Mouse (Mus musculus) intestine, postnatal 0 days (tissue): ENCODE measurements at regions not wholly inside any gene's neighbourhood (a gene's known extent, or its start where the extent isn't known, plus 50 kb on each side); places are given as distances from the start of the nearest gene placed in this dataset.

Experiments
- ATAC-seq: fragments of 200-750 bp; cut with Nextera tagmentation; 2 replicates; pipeline ENCODE4 v1.8.0; 2017; ENCODE audit warnings: mild to moderate bottlenecking, moderate TSS enrichment, moderate library complexity
- H3K27ac ChIP-seq: fragments of 300-500 bp; sonication (generic); 2 replicates; pipeline ENCODE4 v1.5.1; 2014; ENCODE audit warnings: mild to moderate bottlenecking, low read depth, low read length, moderate library complexity
- H3K27me3 ChIP-seq: fragments of 300-500 bp; sonication (generic); replicated peaks from 2 replicates; pipeline ENCODE4 v1.6.1; 2014; ENCODE audit warnings: low read length, mixed read lengths; ENCODE audit not compliant: control insufficient read depth, insufficient read depth
- H3K36me3 ChIP-seq: fragments of 300-500 bp; sonication (generic); 2 replicates; pipeline ENCODE4 v1.6.1; 2014; ENCODE audit warnings: mild to moderate bottlenecking, moderate library complexity; ENCODE audit not compliant: control insufficient read depth, insufficient read depth
- H3K4me1 ChIP-seq: fragments of 300-500 bp; sonication (generic); replicated peaks from 2 replicates; pipeline ENCODE4 v1.6.1; 2014; ENCODE audit warnings: antibody characterized with exemption, low read length, mixed read lengths; ENCODE audit not compliant: control insufficient read depth, insufficient read depth
- H3K4me2 ChIP-seq: fragments of 300-500 bp; sonication (generic); replicated peaks from 2 replicates; pipeline ENCODE4 v1.6.1; 2014; ENCODE audit warnings: low read depth, mild to moderate bottlenecking, moderate library complexity
- H3K4me3 ChIP-seq: fragments of 300-500 bp; sonication (generic); 2 replicates; pipeline ENCODE4 v1.5.1; 2014; ENCODE audit warnings: low read depth, low read length
- H3K9ac ChIP-seq: fragments of 300-500 bp; sonication (generic); 2 replicates; pipeline ENCODE4 v1.6.1; 2014; ENCODE audit warnings: mild to moderate bottlenecking, low read depth, low read length
- H3K9me3 ChIP-seq: fragments of 300-500 bp; sonication (generic); 2 replicates; pipeline ENCODE4 v1.6.1; 2016; ENCODE audit warnings: mixed run types; ENCODE audit not compliant: control insufficient read depth
- CTCF ChIP-seq: sonication (generic); IDR thresholded peaks from 2 replicates; pipeline ENCODE4 v1.5.1; 2016; ENCODE audit warnings: low read depth, mild to moderate bottlenecking, control low read depth, antibody characterized with exemption, moderate library complexity
- WGBS: fragments of 180-500 bp; shearing (Covaris S2); extraction: QIAGEN DNeasy Blood & Tissue Kit; methylation state at CpG from one replicate; pipeline ENCODE4 v1.1.7; 2014; 5-methylcytosine and 5-hydroxymethylcytosine counted together

GRCm38 (mm10) chr17:81225281-81225680 lies 160.4 kb upstream of the Thumpd2 start:
- Histone ChIP-seq H3K9ac (no peak overlapping the region), H3K4me2 (no peak overlapping the region), H3K36me3 (no peaks in the 10 kb centered on the region), H3K4me1 (no peaks in the 10 kb centered on the region), H3K27me3 (no peaks in the 10 kb centered on the region), H3K9me3 (no peaks in the 10 kb centered on the region), H3K4me3 (no peak overlapping the region), H3K27ac (no peak overlapping the region)
- ATAC-seq: no peak
- TF ChIP-seq CTCF: no peak

GRCm38 (mm10) chr17:81221436-81221835 lies 156.6 kb upstream of the Thumpd2 start:
- H3K4me2 ChIP-seq: no peak overlapping the region
- no peak for TF ChIP-seq CTCF
- H3K4me1 ChIP-seq: no peaks in the 10 kb centered on the region
- H3K9ac ChIP-seq: no peak overlapping the region
- H3K27me3 ChIP-seq: no peaks in the 10 kb centered on the region
- no peak overlapping the region for H3K4me3 ChIP-seq
- 85% methylated on average over 3 of the region's 3 CpGs for WGBS
- H3K9me3 ChIP-seq: no peaks in the 10 kb centered on the region
- H3K27ac ChIP-seq: no peak overlapping the region
- ATAC-seq: no peak
- H3K36me3 ChIP-seq: no peaks in the 10 kb centered on the region

- Histone ChIP-seq H3K4me2 (no peak overlapping the region), H3K27ac (no peak overlapping the region), H3K4me3 (no peak overlapping the region), H3K9ac (no peak overlapping the region), H3K4me1 (no peaks in the 10 kb centered on the region), H3K27me3 (no peaks in the 10 kb centered on the region), H3K9me3 (no peaks in the 10 kb centered on the region), H3K36me3 (no peaks in the 10 kb centered on the region)
- 93% methylated on average over 7 of the region's 7 CpGs for WGBS
- no peak for TF ChIP-seq CTCF
- no peak for ATAC-seq
Measured at GRCm38 (mm10) chr17:81214844-81215243, 150.0 kb upstream of the Thumpd2 start.

GRCm38 (mm10) chr17:81212043-81212442 lies 147.2 kb upstream of the Thumpd2 start:
- H3K4me3 ChIP-seq: no peak overlapping the region
- no peaks in the 10 kb centered on the region for H3K9me3 ChIP-seq
- H3K9ac ChIP-seq: no peak overlapping the region
- H3K4me2 ChIP-seq: no peak overlapping the region
- no peaks in the 10 kb centered on the region for H3K4me1 ChIP-seq
- no peak overlapping the region for H3K27ac ChIP-seq
- no peaks in the 10 kb centered on the region for H3K27me3 ChIP-seq
- WGBS: 89% methylated on average over 3 of the region's 3 CpGs
- H3K36me3 ChIP-seq: no peaks in the 10 kb centered on the region
- ATAC-seq: no peak
- no peak for TF ChIP-seq CTCF

GRCm38 (mm10) chr17:81210389-81210788 lies 145.5 kb upstream of the Thumpd2 start:
- H3K36me3 ChIP-seq: no peaks in the 10 kb centered on the region
- H3K4me1 ChIP-seq: no peaks in the 10 kb centered on the region
- 78% methylated on average over 2 of the region's 2 CpGs for WGBS
- no peak overlapping the region for H3K9ac ChIP-seq
- TF ChIP-seq CTCF: no peak
- no peak for ATAC-seq
- H3K9me3 ChIP-seq: no peaks in the 10 kb centered on the region
- H3K27me3 ChIP-seq: no peaks in the 10 kb centered on the region
- no peak overlapping the region for H3K27ac ChIP-seq
- H3K4me2 ChIP-seq: no peak overlapping the region
- H3K4me3 ChIP-seq: no peak overlapping the region

- Histone ChIP-seq H3K4me1 (no peaks in the 10 kb centered on the region), H3K9ac (no peak overlapping the region), H3K9me3 (no peaks in the 10 kb centered on the region), H3K27ac (no peak overlapping the region), H3K4me2 (no peak overlapping the region), H3K4me3 (no peak overlapping the region), H3K36me3 (no peaks in the 10 kb centered on the region), H3K27me3 (no peaks in the 10 kb centered on the region)
- ATAC-seq: no peak
- WGBS: 83% methylated on average over 3 of the region's 3 CpGs
- no peak for TF ChIP-seq CTCF
Measured at GRCm38 (mm10) chr17:81209323-81209722, 144.4 kb upstream of the Thumpd2 start.

- H3K9ac ChIP-seq: no peak overlapping the region
- no peaks in the 10 kb centered on the region for H3K27me3 ChIP-seq
- H3K4me3 ChIP-seq: no peak overlapping the region
- H3K36me3 ChIP-seq: no peaks in the 10 kb centered on the region
- no peaks in the 10 kb centered on the region for H3K9me3 ChIP-seq
- TF ChIP-seq CTCF: no peak
- ATAC-seq: no peak
- no peaks in the 10 kb centered on the region for H3K4me1 ChIP-seq
- 56% methylated on average over 8 of the region's 8 CpGs for WGBS
- H3K4me2 ChIP-seq: no peak overlapping the region
- no peak overlapping the region for H3K27ac ChIP-seq
Measured at GRCm38 (mm10) chr17:81201052-81201451, 136.2 kb upstream of the Thumpd2 start.
